Mouse (Mus musculus): ENCODE data around the gene Sec22c.

GRCm38 (mm10) chr9:121718070-121718705 is 12.9 kb upstream of the Sec22c start:
- TF ChIP-seq CTCF (IDR thresholded peaks at IDR 0.05) (no peak), POLR2A (IDR thresholded peaks at IDR 0.05; ENCODE audit: insufficient read depth, low read depth, low read length) (no peak), EP300 (IDR thresholded peaks at IDR 0.05; ENCODE audit: insufficient read depth, low read depth, low read length) (no peak)
